Mouse (Mus musculus) E14TG2a.4 (cell line): ENCODE data around the gene Gm11060.

ENCODE experiments used
- CTCF ChIP-seq: conservative IDR thresholded peaks from 2 replicates; pipeline ENCODE4 v1.5.1; 2014; ENCODE audit warnings: low read length
- NANOG ChIP-seq: IDR thresholded peaks from 2 replicates; pipeline ENCODE4 v1.6.1; 2014; ENCODE audit warnings: borderline replicate concordance, low read length, mixed read lengths
- POU5F1 ChIP-seq: IDR thresholded peaks from 2 replicates; pipeline ENCODE4 v1.6.1; 2014; ENCODE audit warnings: low read length, borderline replicate concordance

DNA sequence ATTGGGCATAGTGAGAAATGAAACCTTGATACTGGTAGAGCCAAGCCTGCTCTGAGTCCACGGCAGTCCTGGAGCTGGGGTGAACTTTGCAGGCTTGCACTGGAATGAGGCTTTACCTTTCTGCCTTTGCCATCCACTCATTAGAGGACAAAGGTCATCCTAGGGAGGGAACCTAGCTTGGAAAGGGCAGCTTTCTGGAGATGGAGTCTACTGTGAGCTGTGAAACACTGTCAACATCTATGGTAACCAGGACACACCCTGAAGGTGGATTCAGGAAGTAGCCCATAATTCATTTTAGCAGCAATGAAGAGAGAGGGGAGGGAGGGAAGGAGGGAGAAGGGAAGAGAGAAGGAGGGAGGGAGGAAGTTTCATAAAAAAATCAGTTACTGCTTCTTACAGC is 36.3 kb upstream of the Gm11060 start:
- TF ChIP-seq CTCF = no peak
- TF ChIP-seq NANOG = no peak
- TF ChIP-seq POU5F1 = no peak
